Mouse (Mus musculus) gastrocnemius, adult 2 months (tissue): ENCODE measurements around the gene Mmadhc. TPM values are rescaled to one million over a fixed set of nuclear protein-coding genes. Genes with fewer than 3 reads are reported as not detected.

Experiments
- DNase-seq: peaks from one replicate; pipeline ENCODE4 v3.0.0; 2022
- H3K27ac ChIP-seq: fragments of 200-600 bp; 2 replicates; pipeline ENCODE4 v1.8.1; 2022; ENCODE audit warnings: mild to moderate bottlenecking
- H3K4me3 ChIP-seq: fragments of 200-600 bp; 2 replicates; pipeline ENCODE4 v1.8.1; 2022; ENCODE audit warnings: mild to moderate bottlenecking, moderate library complexity
- CTCF ChIP-seq: fragments of 200-600 bp; IDR thresholded peaks from 2 replicates; pipeline ENCODE4 v1.8.1; 2022; ENCODE audit warnings: antibody characterized with exemption, mild to moderate bottlenecking, moderate library complexity
- intact Hi-C: fragments of 180-260 bp; cut with DNase I; formaldehyde crosslinking; loops from one replicate; pipeline ENCODE4 v1.15.1; 2025
- long read RNA-seq, 2 experiments: library from polyadenylated mRNA; stranded (forward); transcript quantifications; one replicate each; pipeline ENCODE4 v2.0.0; 2021
- total RNA-seq, 2 experiments: library from RNA; stranded (reverse); gene quantifications; 2 replicates each; pipeline ENCODE4 v1.2.3; 2021

Mmadhc gene
- 100 to 1,000 TPM; 100 to 117 TPM for total RNA-seq
- long read RNA-seq, experiment 1, transcript Mmadhc-201 (8 exons, 1,342 nt): major isoform, 30 of 93 reads
- long read RNA-seq, experiment 1, partial matches to known transcripts: 36 of 93 reads
- long read RNA-seq, experiment 1, other reads (novel, unspliced or antisense): 26 of 93 reads
- long read RNA-seq, experiment 2, transcript Mmadhc-201 (8 exons, 1,342 nt): major isoform, 45 of 92 reads
- long read RNA-seq, experiment 2, partial matches to known transcripts: 25 of 92 reads
- long read RNA-seq, experiment 2, other reads (novel, unspliced or antisense): 20 of 92 reads

- H3K27ac ChIP-seq: peak within 1 kb of the TSS; percentile 97
- DNase-seq: peak; percentile 95
- H3K4me3 ChIP-seq: peak within 1 kb of the TSS; percentile 93
- no peak for TF ChIP-seq CTCF
- intact Hi-C loops: no loop called here
Measured at GRCm38 (mm10) chr2:50296109-50296986, at the start of gene Mmadhc. Mmadhc (minus strand) TSS chr2:50296801.

DNA sequence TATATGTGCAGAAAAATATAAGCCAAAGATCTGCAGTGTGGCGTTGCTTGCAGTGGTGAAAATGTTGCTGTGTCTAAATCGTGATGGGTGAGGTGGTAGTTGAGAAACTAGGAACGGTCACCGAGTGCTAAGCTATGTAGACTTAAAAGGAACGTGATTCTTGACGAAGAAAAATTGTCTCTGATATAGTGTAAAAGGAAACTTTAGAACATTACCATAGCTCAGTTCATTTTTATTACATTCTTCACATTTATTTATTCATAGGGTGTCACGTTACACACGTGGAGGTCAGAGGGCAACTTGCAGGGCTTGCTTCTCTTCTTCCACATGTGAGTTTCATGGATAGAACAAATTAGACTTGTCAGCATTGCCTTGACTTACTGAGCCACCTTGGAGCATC lies 47.0 kb upstream of the Mmadhc start:
- no peak overlapping the region for H3K27ac ChIP-seq
- no peak for TF ChIP-seq CTCF
- no peak overlapping the region for H3K4me3 ChIP-seq
- DNase-seq: no peak
- intact Hi-C loops: no loop called here

DNA sequence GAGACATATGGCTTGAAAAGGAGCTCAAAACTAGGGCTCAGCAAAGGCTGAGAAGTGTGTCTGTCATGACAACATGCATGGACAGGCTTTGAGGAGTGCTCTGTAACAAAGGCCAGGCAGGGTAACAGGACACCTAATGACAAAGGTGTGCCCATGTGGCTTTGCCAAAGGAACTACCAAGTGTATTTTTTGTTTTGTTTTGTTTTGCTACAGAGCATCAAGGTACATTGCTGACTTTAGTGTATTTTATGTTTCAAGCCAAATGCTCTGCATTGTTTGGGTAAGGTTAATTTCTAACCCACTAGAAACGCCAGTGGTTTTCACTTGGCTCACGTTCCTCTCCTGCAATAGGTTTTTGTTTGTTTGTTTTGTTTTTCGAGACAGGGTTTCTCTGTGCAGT lies 42.5 kb upstream of the Mmadhc start:
- Histone ChIP-seq H3K4me3 (no peak overlapping the region), H3K27ac (no peak overlapping the region)
- no peak for TF ChIP-seq CTCF
- intact Hi-C loops: no loop called here
- DNase-seq: no peak

- intact Hi-C loops: no loop called here
- TF ChIP-seq CTCF: no peak
Measured at GRCm38 (mm10) chr2:50337596-50337995, 41.0 kb upstream of the Mmadhc start.

GRCm38 (mm10) chr2:50331716-50332270 lies 35.2 kb upstream of the Mmadhc start:
- DNase-seq: no peak
- intact Hi-C loops: no loop called here
- no peak for TF ChIP-seq CTCF
- Histone ChIP-seq H3K27ac (no peak overlapping the region), H3K4me3 (no peak overlapping the region)

More at GRCm38 (mm10) chr2:50337596-50337995, 41.0 kb upstream of the Mmadhc start:
- Histone ChIP-seq H3K27ac (no peak overlapping the region), H3K4me3 (no peak overlapping the region)
- no peak for DNase-seq

DNA sequence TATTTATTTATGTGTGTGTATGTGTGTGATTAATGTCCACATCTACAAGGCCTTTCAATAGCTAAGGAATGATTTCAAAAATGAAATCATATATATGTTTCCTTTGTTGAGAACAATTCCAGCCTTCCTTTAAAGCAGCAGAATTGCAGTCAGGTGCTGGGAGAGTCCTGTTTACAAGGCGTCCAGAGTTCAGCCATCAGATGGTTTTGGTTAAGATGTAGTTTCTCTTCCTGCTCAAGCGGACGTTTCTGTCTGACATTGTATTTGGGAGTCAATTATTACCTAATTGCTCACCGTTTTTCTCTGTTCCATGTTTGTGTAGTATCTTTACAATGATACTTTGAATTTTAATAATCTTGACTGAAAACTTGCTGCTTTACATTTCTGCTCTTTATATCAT lies 31.6 kb upstream of the Mmadhc start:
- TF ChIP-seq CTCF: no peak
- DNase-seq: no peak
- Histone ChIP-seq H3K27ac (no peak overlapping the region), H3K4me3 (no peak overlapping the region)
- intact Hi-C loops: no loop called here

DNA sequence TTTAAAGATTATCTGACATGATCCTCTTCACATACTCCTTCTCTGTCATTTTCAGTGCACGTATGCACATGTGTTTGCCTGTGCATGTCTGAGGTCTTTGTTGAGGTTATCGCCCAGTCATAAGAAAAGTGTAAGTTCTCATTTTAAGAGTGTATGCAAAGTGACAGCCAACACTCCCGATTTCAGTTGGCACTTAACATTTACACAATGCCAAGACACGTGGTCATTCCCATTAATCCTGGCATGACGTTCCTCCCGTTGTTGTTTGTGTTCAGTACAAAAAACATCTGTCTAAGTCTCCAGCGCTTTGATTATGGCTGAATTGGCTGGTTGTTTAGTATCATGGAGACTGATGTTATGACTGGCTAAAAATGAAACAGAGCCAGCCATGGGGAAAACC lies 28.2 kb upstream of the Mmadhc start:
- no peak for DNase-seq
- no peak overlapping the region for H3K27ac ChIP-seq
- TF ChIP-seq CTCF: no peak
- H3K4me3 ChIP-seq: no peak overlapping the region
- intact Hi-C loops: no loop called here

DNA sequence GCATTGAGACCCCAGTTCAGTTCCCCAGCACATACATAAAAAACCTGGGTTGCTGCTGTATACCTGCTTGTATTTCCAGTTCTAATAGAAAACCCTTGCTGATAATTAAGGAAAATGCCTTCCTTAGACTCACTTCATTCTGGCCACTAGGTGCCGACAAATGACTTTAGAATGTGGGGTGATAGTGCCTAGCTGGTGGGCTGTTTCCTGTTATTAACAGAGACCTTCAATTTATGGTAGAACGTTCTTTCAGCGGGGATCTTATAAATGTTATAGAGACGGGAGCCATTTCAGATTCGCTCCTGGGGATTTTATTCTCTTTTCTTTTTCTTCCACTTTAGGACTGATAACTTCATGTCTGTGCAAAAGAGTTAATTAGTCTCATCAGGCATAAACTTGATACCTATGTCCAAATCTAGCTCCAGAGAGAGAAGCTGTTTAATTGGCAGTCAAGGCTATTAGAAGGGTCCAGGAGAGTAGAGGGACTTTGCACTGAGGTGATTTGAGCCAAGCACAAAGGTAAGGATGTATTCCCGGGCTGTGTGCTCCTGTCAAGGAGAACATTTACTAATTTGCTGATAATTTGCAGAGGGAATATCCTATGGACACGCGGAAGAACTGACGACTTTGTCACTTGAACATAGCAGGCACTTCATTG lies 10.2 kb upstream of the Mmadhc start:
- no peak for DNase-seq
- Histone ChIP-seq H3K4me3 (no peak overlapping the region), H3K27ac (no peak overlapping the region)
- TF ChIP-seq CTCF: peak; percentile 73
- intact Hi-C loops: loop anchor here (1.0 to 5.0 kb wide), 3 partner anchors 842 to 1608 kb away; no protein-coding TSS in a partner anchor

DNA sequence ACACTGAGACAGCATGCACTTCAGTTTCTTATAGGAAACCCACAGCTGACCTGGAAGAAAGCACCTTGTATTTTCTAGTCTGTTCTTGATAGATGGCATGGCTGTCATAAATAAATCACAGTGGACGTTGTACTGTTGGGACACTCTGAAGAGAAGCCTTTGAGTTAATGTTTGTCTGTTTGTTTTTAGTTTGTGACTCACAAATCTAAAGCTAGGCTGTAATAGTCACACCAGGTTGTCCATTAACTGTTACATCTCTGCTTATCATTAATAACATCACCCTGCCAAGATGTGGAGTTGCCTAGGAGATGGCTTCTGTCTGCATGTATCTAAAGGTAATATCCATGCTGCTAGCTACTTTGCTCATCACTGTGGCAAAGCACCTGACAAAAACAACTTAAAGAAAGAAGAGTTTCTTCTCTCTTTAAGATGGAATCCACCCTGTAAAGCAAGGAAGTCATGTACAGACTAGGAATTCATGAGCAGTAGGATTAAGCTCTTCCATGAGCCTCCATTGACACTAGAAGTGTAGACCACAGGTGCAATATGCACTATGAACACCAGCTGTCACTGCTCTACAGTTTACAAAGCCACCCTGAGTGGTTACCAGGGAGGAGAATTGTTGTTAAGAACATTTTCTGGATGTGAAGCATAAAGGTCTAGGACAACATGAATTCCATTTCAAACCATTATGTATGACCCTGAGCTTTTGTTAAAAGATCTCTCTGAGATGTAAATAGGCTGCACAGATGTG lies 8.4 kb upstream of the Mmadhc start:
- intact Hi-C loops: loop anchor here (5.0 kb wide), 1 partner anchor 1527 kb away; no protein-coding TSS in a partner anchor
- no peak overlapping the region for H3K27ac ChIP-seq
- peak; percentile 44 for TF ChIP-seq CTCF

GRCm38 (mm10) chr2:50296987-50297350 lies 368 bp upstream of the Mmadhc start:
- peak overlapping the region; percentile 93 for H3K4me3 ChIP-seq
- intact Hi-C loops: no loop called here
- no peak for DNase-seq
- no peak for TF ChIP-seq CTCF
- H3K27ac ChIP-seq: peak overlapping the region; percentile 97

More for the DNA sequence above, 8.4 kb upstream of the Mmadhc start:
- no peak overlapping the region for H3K4me3 ChIP-seq
- DNase-seq: no peak

- no peak for DNase-seq
- no peak for TF ChIP-seq CTCF
- H3K4me3 ChIP-seq: peak overlapping the region; percentile 93
- intact Hi-C loops: no loop called here
- peak overlapping the region; percentile 97 for H3K27ac ChIP-seq
Measured at GRCm38 (mm10) chr2:50295562-50295961, 1.0 kb downstream of the Mmadhc start.

- H3K27ac ChIP-seq: no peak overlapping the region
- peak overlapping the region; percentile 93 for H3K4me3 ChIP-seq
- intact Hi-C loops: no loop called here
- TF ChIP-seq CTCF: no peak
- no peak for DNase-seq
Measured at GRCm38 (mm10) chr2:50294084-50294483, 2.5 kb downstream of the Mmadhc start.
